Mouse (Mus musculus) right cerebral cortex, postnatal 4 days (tissue): ENCODE measurements around the gene Hnrnpa1.
A peak's percentile ranks its signal among the peaks of the same experiment; 100 is the strongest.
"Not testable (repeated sequence)": the region's sequence is repeated elsewhere in the genome, so short reads cannot be mapped to it uniquely, and the experiment has no call there.

Experiments used
- DNase-seq: peaks from one replicate; pipeline ENCODE4 v3.0.0-alpha.2; 2022

Hnrnpa1 gene

DNA sequence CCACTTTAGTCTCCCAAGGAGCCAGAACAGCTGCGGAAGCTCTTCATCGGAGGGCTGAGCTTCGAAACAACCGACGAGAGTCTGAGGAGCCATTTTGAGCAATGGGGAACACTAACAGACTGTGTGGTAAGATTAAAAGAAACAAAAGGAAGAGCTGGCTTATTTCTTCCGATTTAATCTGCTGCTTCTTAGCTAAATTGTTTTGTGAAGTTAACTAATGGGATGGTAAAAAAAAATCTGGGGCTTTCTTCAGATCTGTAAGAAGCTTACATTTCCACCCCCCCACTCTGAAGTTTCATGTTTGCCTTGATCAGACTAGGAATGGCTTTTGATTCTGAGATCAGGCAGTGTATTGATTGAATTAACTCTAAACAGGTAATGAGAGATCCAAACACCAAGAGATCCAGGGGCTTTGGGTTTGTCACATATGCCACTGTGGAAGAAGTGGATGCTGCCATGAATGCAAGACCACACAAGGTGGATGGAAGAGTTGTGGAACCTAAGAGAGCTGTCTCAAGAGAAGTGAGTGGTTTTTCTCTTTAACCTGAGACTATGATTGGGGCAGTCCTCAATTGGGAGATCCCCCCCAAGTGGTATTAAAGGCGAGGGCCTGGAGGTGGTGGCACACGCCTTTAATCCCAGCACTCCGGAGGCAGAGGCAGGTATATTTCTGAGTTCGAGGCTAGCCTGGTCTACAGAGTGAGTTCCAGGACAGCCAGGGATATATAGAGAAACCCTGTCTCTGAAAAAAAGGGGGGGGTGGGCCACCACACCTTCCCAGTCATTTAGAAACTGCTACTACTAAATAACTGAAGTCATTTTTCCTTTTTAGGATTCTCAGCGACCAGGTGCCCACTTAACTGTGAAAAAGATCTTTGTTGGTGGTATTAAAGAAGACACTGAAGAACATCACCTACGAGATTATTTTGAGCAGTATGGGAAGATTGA lies 1.1 kb downstream of the Hnrnpa1 start:
- not testable (repeated sequence) for DNase-seq

- no peak for DNase-seq
These were observed 2.7 kb downstream of the Hnrnpa1 start for GRCm38 (mm10) chr15:103242885-103243284.

DNA sequence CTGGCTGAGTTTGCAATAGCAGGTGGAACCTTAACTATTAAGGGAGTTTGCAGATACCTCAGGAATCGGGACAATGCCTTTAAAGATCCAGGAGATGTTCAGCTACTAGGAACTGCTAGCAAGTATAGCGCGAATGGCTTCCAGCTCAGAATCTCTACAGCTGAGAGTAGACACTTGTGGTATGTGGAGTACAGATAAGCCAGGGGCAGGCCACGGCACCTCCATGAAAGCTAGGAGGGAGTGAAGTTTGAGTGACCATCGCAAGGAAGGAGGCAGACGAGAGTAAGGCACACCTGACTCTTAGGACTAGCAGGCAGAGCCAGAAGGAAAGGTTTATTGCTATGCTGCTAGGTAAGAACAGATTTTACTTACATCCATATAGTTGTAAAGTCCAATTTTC lies 5.4 kb downstream of the Hnrnpa1 start:
- DNase-seq = no peak

DNA sequence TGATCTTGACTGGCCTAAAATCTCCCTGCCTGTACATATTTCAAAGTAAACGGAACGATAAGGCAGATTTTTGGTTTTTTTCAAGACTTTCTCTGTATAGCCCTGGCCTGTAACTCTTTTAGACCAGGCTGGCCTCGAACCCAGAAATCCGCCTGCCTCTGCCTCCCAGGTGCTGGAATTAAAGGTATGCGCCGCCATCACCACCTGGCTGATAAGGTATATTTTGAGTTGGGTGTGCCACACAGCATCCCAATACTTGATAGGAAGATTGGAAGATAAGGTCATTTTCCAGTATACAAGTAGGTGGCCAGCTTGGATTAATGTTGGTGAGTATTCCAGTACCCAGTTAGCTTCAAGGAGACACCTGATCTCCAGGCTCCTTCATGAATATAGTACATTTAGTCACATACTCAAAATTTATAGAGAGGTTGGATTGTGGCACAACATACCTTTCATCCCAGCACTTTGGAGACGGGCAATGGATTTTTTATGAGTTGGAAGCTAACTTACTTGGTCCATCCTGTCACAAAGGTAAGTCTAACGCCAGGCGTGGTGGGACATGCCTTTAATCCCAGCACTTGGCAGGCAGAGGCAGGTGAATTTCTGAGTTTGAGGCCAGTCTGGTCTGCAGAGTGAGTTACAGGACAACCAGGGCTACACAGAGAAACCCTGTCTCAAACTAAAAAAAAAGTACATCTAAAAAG lies 7.0 kb downstream of the Hnrnpa1 start:
- no peak for DNase-seq

GRCm38 (mm10) chr15:103247782-103248400 lies 7.7 kb downstream of the Hnrnpa1 start:
- no peak for DNase-seq

DNA sequence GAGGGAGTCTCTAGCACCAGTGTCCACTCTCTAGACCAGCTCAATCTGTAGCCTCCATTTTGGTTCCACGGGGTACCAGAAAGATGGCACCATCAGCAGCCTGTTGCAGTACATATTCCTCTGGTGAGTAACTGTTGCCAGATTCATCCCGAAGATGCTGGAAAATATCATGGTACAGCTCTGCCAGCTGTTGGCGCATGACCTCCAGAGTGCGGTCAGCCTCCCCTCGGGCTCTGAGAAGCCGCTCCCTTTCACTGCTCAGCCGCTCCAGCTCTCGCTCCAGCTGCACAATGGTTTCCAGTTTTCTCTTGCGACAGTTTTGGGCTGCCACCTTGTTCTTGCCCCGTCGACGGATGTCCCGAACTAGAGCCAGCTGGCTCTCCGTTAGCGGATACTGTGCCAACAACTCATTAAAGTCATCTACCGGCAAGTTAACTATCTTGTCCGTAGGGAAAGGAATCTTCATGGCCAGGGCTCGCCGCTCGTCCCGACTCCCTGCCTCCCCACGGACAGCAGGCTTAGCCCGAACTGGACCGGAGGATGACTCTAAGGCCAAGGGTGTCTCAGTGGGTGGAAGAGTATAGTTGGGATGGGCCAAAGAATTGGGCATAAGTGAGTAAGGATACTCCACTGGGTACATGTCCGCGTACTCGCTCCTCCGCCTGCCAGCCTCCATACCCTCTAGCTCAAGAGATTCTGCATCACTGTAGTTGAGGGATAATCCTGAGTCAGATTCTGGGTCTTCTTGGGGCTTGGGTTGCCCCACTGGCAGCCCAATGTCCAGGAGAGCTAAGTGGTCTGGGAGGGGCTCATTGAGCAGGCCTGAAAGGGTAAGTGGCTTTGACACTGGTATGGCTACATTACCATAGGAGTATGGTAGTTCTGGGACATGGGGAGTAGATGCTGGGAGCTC lies 8.4 kb downstream of the Hnrnpa1 start:
- no peak for DNase-seq

DNA sequence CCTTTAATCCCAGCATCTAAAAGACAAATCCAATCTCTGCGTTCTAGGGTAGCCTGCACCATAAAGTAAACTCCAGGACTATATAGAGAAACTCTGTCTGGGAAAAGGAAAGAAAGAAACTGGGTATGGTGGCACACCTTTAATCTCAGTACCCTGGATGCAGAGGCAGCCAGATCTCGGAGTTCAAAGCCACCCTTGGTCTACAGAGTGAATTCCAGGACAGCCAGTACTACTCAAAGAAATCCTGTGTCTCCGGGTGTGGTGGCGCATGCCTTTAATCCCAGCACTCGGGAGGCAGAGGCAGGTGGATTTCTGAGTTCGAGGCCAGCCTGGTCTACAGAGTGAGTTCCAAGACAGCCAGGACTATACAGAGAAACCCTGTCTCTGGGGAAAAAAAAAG lies 9.3 kb downstream of the Hnrnpa1 start:
- not testable (repeated sequence) for DNase-seq

DNA sequence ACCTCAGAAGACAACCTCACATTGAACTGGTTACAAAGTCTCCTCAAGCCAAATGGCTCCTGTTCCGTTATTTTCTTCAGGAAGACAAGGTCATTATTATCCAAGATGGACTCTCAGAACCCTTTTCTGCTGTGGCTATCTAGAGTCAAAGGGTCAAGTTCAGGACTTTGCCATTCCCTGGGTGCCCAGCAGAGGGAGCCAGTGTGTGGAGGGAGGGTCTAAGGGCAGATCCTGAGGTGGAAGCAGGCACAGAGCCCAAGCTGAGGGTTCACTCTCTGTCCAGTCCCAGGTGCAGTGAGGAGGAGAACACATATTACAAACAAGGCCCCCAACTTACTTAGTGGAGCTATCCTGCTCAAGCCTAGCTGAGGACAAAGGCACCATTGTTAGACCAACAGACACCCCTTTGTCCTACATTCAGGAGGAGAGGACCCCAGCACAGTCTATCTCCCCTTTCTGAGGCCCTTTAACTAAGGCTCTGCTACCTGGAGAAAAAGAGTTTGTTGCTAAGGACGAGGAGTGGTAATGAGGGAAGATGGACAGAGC lies 10.0 kb downstream of the Hnrnpa1 start:
- peak; percentile 63 for DNase-seq

GRCm38 (mm10) chr15:103251595-103251994 lies 11.4 kb downstream of the Hnrnpa1 start:
- DNase-seq = no peak

- DNase-seq = no peak
These were observed 12.4 kb downstream of the Hnrnpa1 start for GRCm38 (mm10) chr15:103252660-103253059.

DNA sequence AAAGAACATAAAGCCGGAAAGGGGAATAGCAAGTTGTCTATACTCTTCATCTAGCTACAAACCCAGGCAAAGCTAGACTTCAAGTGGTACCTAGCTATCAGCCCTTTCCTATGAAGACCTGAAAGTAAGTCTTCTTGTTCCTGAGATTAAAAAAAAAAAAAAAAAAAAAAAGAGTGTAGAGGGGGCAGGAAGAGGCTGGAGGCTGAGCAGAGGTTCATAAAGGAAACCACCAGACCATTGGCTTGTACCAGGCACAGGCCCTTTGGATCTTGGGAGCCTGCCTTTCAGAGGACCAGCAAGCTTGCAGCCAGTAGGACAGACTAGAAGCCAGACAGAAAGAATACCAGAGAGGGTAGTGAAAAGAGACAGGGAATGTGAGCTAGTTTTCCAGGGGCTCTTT lies 13.1 kb downstream of the Hnrnpa1 start:
- no peak for DNase-seq

DNA sequence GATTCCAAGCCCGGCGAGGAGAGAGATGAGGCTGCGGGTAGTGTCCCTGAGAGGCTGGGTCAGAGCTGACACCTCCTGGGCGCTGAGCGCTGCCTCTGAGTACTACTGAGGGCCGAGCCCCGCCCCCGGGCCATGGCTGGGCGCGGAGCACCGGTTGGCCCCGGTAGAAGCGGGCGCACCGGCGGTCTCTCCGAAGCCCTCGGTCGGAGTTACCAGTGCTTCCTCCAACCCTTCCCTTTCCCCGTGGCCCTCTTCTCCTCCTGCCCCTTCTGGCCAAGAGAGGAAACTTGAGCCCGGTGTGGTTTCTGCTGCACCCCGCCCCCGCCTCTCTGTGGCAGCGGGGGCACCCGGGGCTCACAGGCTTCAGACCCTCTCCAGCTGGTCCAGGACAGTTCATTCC lies 14.9 kb downstream of the Hnrnpa1 start:
- DNase-seq = peak; percentile 12

GRCm38 (mm10) chr15:103256210-103256986 lies 16.2 kb downstream of the Hnrnpa1 start:
- DNase-seq = no peak

DNA sequence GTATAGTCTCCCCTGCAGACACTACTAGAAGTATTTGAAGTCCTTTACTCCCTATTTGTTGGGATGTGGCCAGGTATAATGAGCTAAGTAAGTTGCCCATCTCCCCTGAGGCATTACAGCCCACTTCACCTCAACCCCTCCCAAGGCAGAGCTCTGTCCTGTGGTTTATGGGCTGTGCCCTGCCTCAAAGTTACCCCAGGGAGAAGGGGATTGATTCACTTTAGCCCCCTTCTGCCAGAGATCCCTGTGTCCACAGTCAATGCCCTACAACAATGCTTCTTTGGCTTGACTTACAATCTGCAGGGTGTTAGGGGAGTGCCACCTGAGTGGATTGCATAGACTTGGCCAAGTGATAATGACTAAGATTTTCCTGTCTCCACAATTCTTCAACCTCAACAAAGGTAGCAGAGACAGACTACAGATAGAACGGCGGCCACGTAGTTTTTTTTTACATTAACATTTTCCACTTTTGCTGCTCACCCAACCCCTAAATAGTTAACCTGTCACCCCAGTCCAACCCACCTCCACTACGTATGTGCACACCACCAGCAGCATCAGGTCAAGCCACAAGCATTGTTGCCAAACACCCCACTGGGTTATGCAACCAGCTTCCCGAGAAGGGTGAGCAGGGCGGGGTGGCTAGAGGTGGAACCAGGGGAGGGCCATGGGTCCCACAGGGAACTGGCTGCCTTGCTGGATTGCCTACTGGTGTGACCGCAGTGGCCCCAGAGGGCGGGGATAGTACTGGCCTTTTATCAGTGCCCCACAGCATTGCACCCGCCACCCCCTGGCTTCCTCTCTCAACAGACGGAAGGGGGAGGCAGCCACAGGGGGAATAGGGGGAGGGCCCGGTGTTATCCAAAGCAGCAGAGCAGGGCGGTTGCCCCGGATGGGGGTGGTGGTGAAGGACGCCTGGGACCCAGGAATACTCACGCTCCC lies 17.8 kb downstream of the Hnrnpa1 start, which contains the start of gene Nfe2:
Gene Nfe2, minus strand, starts transcription at position 614 of the 939 bp plus-strand sequence.
- DNase-seq = no peak

- DNase-seq = no peak
These were observed 18.9 kb downstream of the Hnrnpa1 start for GRCm38 (mm10) chr15:103259162-103259561.

DNA sequence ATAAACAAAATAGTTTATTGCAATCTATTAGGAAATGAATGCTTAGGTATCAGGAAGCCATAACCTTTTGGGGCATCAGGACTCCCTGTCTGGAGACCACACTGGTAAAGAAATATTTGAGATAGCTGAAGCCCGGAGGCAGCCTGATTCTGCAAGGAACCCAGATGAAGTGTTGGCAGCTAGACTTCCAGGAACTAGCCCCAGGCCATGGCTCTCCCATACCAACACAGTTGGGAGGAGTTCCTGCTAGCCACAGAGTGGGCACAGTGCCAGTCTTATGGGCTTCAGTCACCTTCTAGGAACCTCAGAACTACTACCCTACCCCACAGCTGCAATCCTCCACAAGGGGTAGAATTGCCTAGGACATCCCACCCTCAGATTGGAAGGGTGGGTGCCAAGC lies 19.8 kb downstream of the Hnrnpa1 start:
- no peak for DNase-seq

DNA sequence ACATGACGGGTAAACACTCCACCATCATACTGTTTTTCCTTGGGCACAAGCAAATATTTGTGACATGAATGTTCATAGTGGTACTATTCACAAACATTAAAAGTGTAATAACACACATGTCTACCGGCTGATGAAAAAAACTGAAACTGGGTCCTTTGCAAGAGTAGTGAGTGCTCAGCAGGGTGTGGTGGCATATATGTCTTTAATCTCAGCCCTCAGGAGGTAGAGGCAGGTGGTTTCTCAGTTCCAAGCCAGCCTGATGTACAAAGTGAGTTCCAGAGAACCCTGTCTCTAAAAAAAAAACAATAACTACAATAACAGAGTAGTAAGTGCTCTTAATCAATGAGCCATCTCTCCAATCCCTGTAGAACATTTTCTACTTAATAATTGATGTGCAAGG lies 24.6 kb downstream of the Hnrnpa1 start:
- DNase-seq = no peak

- DNase-seq = no peak
These were observed 28.7 kb downstream of the Hnrnpa1 start for GRCm38 (mm10) chr15:103268903-103269302.

DNA sequence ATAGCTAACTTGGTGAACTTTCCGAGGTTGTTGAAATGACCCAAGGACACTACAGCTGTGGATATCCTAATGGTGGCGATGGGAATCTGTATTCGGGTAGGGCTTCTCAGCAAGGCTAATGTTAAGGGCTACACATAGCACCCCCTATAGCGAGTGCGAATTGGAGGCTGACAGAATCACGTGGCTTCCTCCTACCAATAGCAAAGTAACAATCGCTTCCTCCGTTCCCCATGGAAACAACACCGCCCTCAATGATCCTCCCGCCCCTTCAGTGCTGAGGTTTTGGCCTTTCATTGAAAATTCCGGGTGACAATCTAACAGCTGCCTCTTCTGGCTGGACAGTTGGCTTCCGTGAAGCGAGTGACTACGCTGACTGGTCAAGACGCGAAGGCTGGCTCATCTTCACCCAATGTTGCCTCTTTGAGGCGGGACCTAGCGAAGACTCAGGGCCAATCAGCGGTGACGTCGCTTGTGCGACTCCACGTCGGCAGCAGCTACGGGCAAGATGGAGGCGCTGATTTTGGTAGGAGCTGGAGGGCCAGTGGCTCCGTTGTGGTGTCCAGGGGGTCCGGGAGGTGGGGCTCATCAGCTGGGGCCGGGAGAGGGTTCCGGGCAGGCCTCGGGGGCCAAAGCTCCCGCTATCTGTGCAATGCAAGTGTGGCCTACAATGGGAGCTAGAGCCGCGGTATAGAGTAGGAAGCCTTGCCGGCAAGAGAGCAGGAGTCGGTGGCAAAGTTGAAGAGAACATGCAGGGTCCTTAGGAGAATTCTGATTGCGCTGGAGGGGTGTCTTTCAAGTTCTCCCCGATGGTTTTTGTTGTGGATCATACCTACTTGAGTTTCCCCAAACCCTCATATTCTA lies 32.4 kb downstream of the Hnrnpa1 start, which contains the start of gene Copz1:
Gene Copz1, plus strand, starts transcription at position 296 of the 861 bp plus-strand sequence.
- DNase-seq = peak; percentile 88
